Mouse (Mus musculus) spleen, adult 2 months (tissue): ENCODE measurements at regions not wholly inside any gene's neighbourhood (a gene's known extent, or its start where the extent isn't known, plus 50 kb on each side); places are given as distances from the start of the nearest gene placed in this dataset.

Experiments used
- CTCF ChIP-seq: fragments of 200-500 bp; IDR thresholded peaks from 2 replicates; pipeline ENCODE4 v1.5.1; 2011; ENCODE audit warnings: mild to moderate bottlenecking, inconsistent platforms; ENCODE audit not compliant: insufficient read depth, insufficient read length, insufficient replicate concordance; ENCODE audit errors: extremely low read depth
- POLR2A ChIP-seq: fragments of 200-500 bp; IDR thresholded peaks from 2 replicates; pipeline ENCODE4 v1.6.1; 2011; ENCODE audit warnings: low read depth, low read length, inconsistent platforms

GRCm38 (mm10) chr8:126829376-126830241 lies 116.0 kb downstream of the Tomm20 start:
- TF ChIP-seq POLR2A (no peak), CTCF (no peak)
